Mouse (Mus musculus): ENCODE data around the gene Stat2.

- no peak for TF ChIP-seq CTCF (IDR thresholded peaks at IDR 0.05; ENCODE audit: borderline replicate concordance, insufficient read depth, low read length)
- TF ChIP-seq POLR2A (IDR thresholded peaks at IDR 0.05; ENCODE audit: low read depth, low read length), result no peak
These were observed 39.8 kb downstream of the Stat2 start for GRCm38 (mm10) chr10:128310177-128310576.

Data from embryonic fibroblast, embryonic 13.5 days (primary cell).